Mouse (Mus musculus) stomach, postnatal 0 days (tissue): ENCODE measurements around the gene Acaca. TPM values are rescaled to one million over a fixed set of nuclear protein-coding genes. Genes with fewer than 3 reads are reported as not detected.
A peak's percentile ranks its signal among the peaks of the same experiment; 100 is the strongest.

ENCODE experiments used
- ATAC-seq: fragments of 200-750 bp; cut with Nextera tagmentation; 2 replicates; pipeline ENCODE4 v1.8.0; 2017; ENCODE audit not compliant: low FRiP score, low TSS enrichment
- DNase-seq: peaks from one replicate; pipeline ENCODE4 v3.0.0-alpha.2; 2016; ENCODE audit warnings: low spot score
- H3K27ac ChIP-seq: fragments of 300-500 bp; sonication (generic); replicated peaks from 2 replicates; pipeline ENCODE4 v1.5.1; 2014; ENCODE audit warnings: mild to moderate bottlenecking, control low read depth
- H3K27me3 ChIP-seq: fragments of 300-500 bp; sonication (generic); 2 replicates; pipeline ENCODE4 v1.6.1; 2014; ENCODE audit warnings: low read length; ENCODE audit not compliant: control insufficient read depth, insufficient read depth
- H3K36me3 ChIP-seq: fragments of 300-500 bp; sonication (generic); 2 replicates; pipeline ENCODE4 v1.6.1; 2014; ENCODE audit warnings: low read length, mixed read lengths; ENCODE audit not compliant: control insufficient read depth, insufficient read depth
- H3K4me1 ChIP-seq: fragments of 300-500 bp; sonication (generic); replicated peaks from 2 replicates; pipeline ENCODE4 v1.6.1; 2014; ENCODE audit warnings: antibody characterized with exemption; ENCODE audit not compliant: control insufficient read depth, insufficient read depth
- H3K4me2 ChIP-seq: fragments of 300-500 bp; sonication (generic); replicated peaks from 2 replicates; pipeline ENCODE4 v1.6.1; 2014; ENCODE audit warnings: low read depth, mild to moderate bottlenecking, control low read depth, moderate library complexity
- H3K4me3 ChIP-seq: fragments of 300-500 bp; sonication (generic); 2 replicates; pipeline ENCODE4 v1.5.1; 2014; ENCODE audit warnings: low read depth, low read length, control low read depth
- H3K9ac ChIP-seq: fragments of 300-500 bp; sonication (generic); 2 replicates; pipeline ENCODE4 v1.6.1; 2014; ENCODE audit warnings: mild to moderate bottlenecking, low read length, control low read depth, mixed read lengths
- H3K9me3 ChIP-seq: fragments of 300-500 bp; sonication (generic); 2 replicates; pipeline ENCODE4 v1.6.1; 2016; ENCODE audit warnings: low read length; ENCODE audit not compliant: control insufficient read depth
- CTCF ChIP-seq: IDR thresholded peaks from 2 replicates; pipeline ENCODE4 v1.5.1; 2016; ENCODE audit warnings: antibody characterized with exemption, low read depth, mild to moderate bottlenecking, moderate library complexity
- EP300 ChIP-seq: optimal IDR thresholded peaks from 2 replicates; pipeline ENCODE3; 2016; ENCODE audit warnings: antibody characterized with exemption
- WGBS: fragments of 180-500 bp; shearing (Covaris S2); extraction: QIAGEN DNeasy Blood & Tissue Kit; methylation state at CpG from one replicate; pipeline ENCODE4 v1.1.7; 2014; 5-methylcytosine and 5-hydroxymethylcytosine counted together
- polyA plus RNA-seq: library from polyadenylated mRNA; unstranded; fragments of >200 nt; fragmentation: Nextera tagmentation; extraction: Ambion mirVana; gene quantifications from 2 replicates; pipeline ENCODE4 v1.2.1, GENCODE M21; 2015

The Acaca gene
- polyA plus RNA-seq, 1 experiment from 2014 or later: 4.5 TPM

- ATAC-seq (no peak), DNase-seq (no peak)
- 74% methylated on average over 5 of the region's 5 CpGs for WGBS
- Histone ChIP-seq H3K4me3 (no peak overlapping the region), H3K27me3 (no peaks in the 10 kb centered on the region), H3K9me3 (no peaks in the 10 kb centered on the region), H3K4me2 (no peak overlapping the region), H3K36me3 (peaks cover 6% of the 10 kb centered on the region; the same call in 1 of the 2 replicates), H3K9ac (no peak overlapping the region), H3K27ac (no peak overlapping the region), H3K4me1 (no peaks in the 10 kb centered on the region)
- TF ChIP-seq CTCF: no peak
- no peak for TF ChIP-seq EP300
Observed at GRCm38 (mm10) chr11:84276979-84277378, 147.5 kb downstream of the Acaca start.

- WGBS: 87% methylated on average over 5 of the region's 5 CpGs
- H3K27me3 ChIP-seq: no peaks in the 10 kb centered on the region
- no peak overlapping the region for H3K4me3 ChIP-seq
- peaks cover 6% of the 10 kb centered on the region; the same call in 1 of the 2 replicates for H3K36me3 ChIP-seq
- ATAC-seq: no peak
- H3K27ac ChIP-seq: no peak overlapping the region
- TF ChIP-seq EP300 (no peak), CTCF (peak; percentile 37; the same call in 1 of the 2 replicates)
- H3K4me1 ChIP-seq: no peaks in the 10 kb centered on the region
- no peaks in the 10 kb centered on the region for H3K9me3 ChIP-seq
- DNase-seq: no peak
- no peak overlapping the region for H3K9ac ChIP-seq
- H3K4me2 ChIP-seq: no peak overlapping the region
Observed at GRCm38 (mm10) chr11:84281280-84281679, 151.8 kb downstream of the Acaca start.

- DNase-seq (no peak), ATAC-seq (no peak)
- no peaks in the 10 kb centered on the region for H3K9me3 ChIP-seq
- H3K27me3 ChIP-seq: no peaks in the 10 kb centered on the region
- WGBS: 75% methylated on average over 7 of the region's 7 CpGs
- H3K27ac ChIP-seq: no peak overlapping the region
- no peak overlapping the region for H3K4me3 ChIP-seq
- no peak overlapping the region for H3K9ac ChIP-seq
- H3K36me3 ChIP-seq: peaks cover 6% of the 10 kb centered on the region; the same call in 1 of the 2 replicates
- no peaks in the 10 kb centered on the region for H3K4me1 ChIP-seq
- no peak for TF ChIP-seq CTCF
- TF ChIP-seq EP300: no peak
- H3K4me2 ChIP-seq: no peak overlapping the region
Observed at GRCm38 (mm10) chr11:84282944-84283703, 153.7 kb downstream of the Acaca start.

GRCm38 (mm10) chr11:84290781-84291180 is 161.3 kb downstream of the Acaca start:
- Histone ChIP-seq H3K9me3 (no peaks in the 10 kb centered on the region), H3K27me3 (no peaks in the 10 kb centered on the region), H3K27ac (no peak overlapping the region), H3K36me3 (no peaks in the 10 kb centered on the region), H3K4me3 (no peak overlapping the region), H3K4me2 (no peak overlapping the region), H3K9ac (no peak overlapping the region), H3K4me1 (no peaks in the 10 kb centered on the region)
- DNase-seq: no peak
- TF ChIP-seq EP300 (no peak), CTCF (no peak)
- ATAC-seq: no peak
- WGBS: 53% methylated on average over 3 of the region's 3 CpGs

- WGBS: 74% methylated on average over 3 of the region's 3 CpGs
- Histone ChIP-seq H3K9ac (no peak overlapping the region), H3K27me3 (no peaks in the 10 kb centered on the region), H3K4me1 (no peaks in the 10 kb centered on the region), H3K4me2 (no peak overlapping the region), H3K9me3 (no peaks in the 10 kb centered on the region), H3K27ac (no peak overlapping the region), H3K4me3 (no peak overlapping the region), H3K36me3 (no peaks in the 10 kb centered on the region; the same call in 1 of the 2 replicates)
- DNase-seq: no peak
- no peak for ATAC-seq
- TF ChIP-seq EP300 (no peak), CTCF (no peak)
Observed at GRCm38 (mm10) chr11:84292532-84292931, 163.1 kb downstream of the Acaca start.

GRCm38 (mm10) chr11:84293288-84293687 is 163.8 kb downstream of the Acaca start:
- Histone ChIP-seq H3K9me3 (no peaks in the 10 kb centered on the region), H3K4me1 (no peaks in the 10 kb centered on the region), H3K27me3 (no peaks in the 10 kb centered on the region), H3K4me3 (no peak overlapping the region), H3K4me2 (no peak overlapping the region), H3K27ac (no peak overlapping the region), H3K9ac (no peak overlapping the region), H3K36me3 (no peaks in the 10 kb centered on the region; the same call in 1 of the 2 replicates)
- TF ChIP-seq EP300 (no peak), CTCF (no peak)
- DNase-seq (no peak), ATAC-seq (no peak)
- 80% methylated on average over 3 of the region's 3 CpGs for WGBS
